ENCODE assay signal across 28 mouse cellular contexts in the genomic region with DNA sequence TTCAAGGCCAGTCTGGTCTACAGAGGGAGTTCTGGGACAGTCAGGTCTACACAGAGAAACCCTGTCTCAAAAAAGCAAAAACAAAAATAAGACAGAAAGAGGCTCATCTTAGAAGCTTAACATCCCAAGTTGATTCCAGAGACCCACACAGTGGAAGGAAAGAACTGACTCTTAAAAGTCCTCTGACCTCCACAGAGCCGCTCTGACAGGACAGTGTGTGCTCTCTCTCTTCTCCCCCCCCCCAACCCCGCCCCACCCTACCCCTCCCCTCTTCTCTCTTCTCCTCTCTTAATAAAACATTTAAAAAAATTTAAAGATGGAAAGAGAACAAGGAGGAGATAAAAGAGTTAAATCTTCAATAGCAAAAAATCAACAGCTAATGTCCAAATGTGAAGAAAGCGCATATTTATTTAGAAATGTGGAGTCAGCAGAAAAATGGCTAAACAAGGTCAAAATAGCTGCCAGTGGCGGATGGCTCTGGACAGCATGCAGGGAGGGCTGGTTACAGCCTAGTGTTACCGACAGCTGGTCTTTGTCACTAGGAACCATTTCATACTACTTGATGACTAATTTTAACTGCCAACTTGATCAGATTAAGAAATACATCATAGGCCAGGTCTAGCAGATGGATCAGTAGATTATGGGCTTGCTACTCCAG. TPM values are rescaled to one million over a fixed set of nuclear protein-coding genes. Genes with fewer than 3 reads are reported as not detected.
DNase-seq lines count a peak whose midpoint lies in the region; ATAC-seq and TF ChIP-seq lines count a peak whose summit lies in the region.
"Had no signal": no experiment of that assay in that cellular context is flagged by ENCODE, and none has a peak within 500 bp of the region (broad histone marks: within the 10 kb centered on the region; RNA-seq: fewer than 3 reads in every experiment).

No protein-coding gene starts in this region.

- DNase-seq in adrenal gland, postnatal 14 days = peak; percentile 15
- DNase-seq in adrenal gland, adult 8-10 months = no peak
- DNase-seq in 416B (ENCODE audit: low read depth) (peak; percentile 39), MN1 (ENCODE audit: low spot score) (peak; percentile 41)
- peak; percentile 11 for DNase-seq in lung, postnatal 14 days
- DNase-seq in left cerebral cortex, postnatal 36 days (ENCODE audit: low spot score in 2 of 2) = no peak
- DNase-seq in forebrain, postnatal 0 days = no peak
- DNase-seq: cerebellum, adult 2 months; cerebellum, postnatal 25 days; gastrocnemius, adult 2 months; heart, postnatal 10 days; kidney, adult 11 months; kidney, postnatal 36 days; right cerebral cortex, postnatal 4 days; thymus, postnatal 4 days had no signal

- H3K27ac ChIP-seq in forebrain, postnatal 0 days (ENCODE audit: low read depth, low read length) = no peak overlapping the region
- H3K27ac ChIP-seq: embryonic facial prominence, embryonic 10.5 days; embryonic facial prominence, embryonic 15.5 days; forebrain, embryonic 13.5 days; gastrocnemius, adult 2 months; heart, embryonic 13.5 days; hindbrain, embryonic 15.5 days; layer of hippocampus, adult 2 months; left cerebral cortex, adult 2 months; limb, embryonic 13.5 days; stomach, postnatal 0 days had no signal

- intact Hi-C loops in left cerebral cortex, postnatal 36 days (cut with DNase I) = no loop called here

- H3K9me3 ChIP-seq in forebrain, postnatal 0 days (ENCODE audit: low read length) = no peaks in the 10 kb centered on the region
- H3K9me3 ChIP-seq: embryonic facial prominence, embryonic 10.5 days; embryonic facial prominence, embryonic 15.5 days; forebrain, embryonic 13.5 days; heart, embryonic 13.5 days; hindbrain, embryonic 15.5 days; limb, embryonic 13.5 days had no signal

- no peak for TF ChIP-seq CTCF in forebrain, postnatal 0 days (IDR thresholded peaks at IDR 0.05; ENCODE audit: low read depth)

- H3K9ac ChIP-seq in forebrain, postnatal 0 days = no peak overlapping the region
- H3K9ac ChIP-seq: embryonic facial prominence, embryonic 15.5 days; forebrain, embryonic 13.5 days; heart, embryonic 13.5 days; hindbrain, embryonic 15.5 days; limb, embryonic 13.5 days had no signal

- H3K4me1 ChIP-seq in forebrain, postnatal 0 days (ENCODE audit: insufficient read depth) = no peaks in the 10 kb centered on the region
- H3K4me1 ChIP-seq: embryonic facial prominence, embryonic 10.5 days; embryonic facial prominence, embryonic 15.5 days; forebrain, embryonic 13.5 days; heart, embryonic 13.5 days; hindbrain, embryonic 15.5 days; limb, embryonic 13.5 days had no signal

- no peaks in the 10 kb centered on the region for H3K27me3 ChIP-seq in forebrain, postnatal 0 days (ENCODE audit: insufficient read depth, low read length)
- H3K27me3 ChIP-seq: embryonic facial prominence, embryonic 15.5 days; forebrain, embryonic 13.5 days; heart, embryonic 13.5 days; hindbrain, embryonic 15.5 days; limb, embryonic 13.5 days had no signal

- no peaks in the 10 kb centered on the region for H3K36me3 ChIP-seq in forebrain, postnatal 0 days (ENCODE audit: insufficient read depth)
- H3K36me3 ChIP-seq: embryonic facial prominence, embryonic 10.5 days; embryonic facial prominence, embryonic 15.5 days; heart, embryonic 13.5 days; hindbrain, embryonic 15.5 days; limb, embryonic 13.5 days had no signal

- H3K4me2 ChIP-seq in forebrain, postnatal 0 days (ENCODE audit: low read depth) = no peak overlapping the region
- H3K4me2 ChIP-seq: embryonic facial prominence, embryonic 15.5 days; forebrain, embryonic 13.5 days; heart, embryonic 13.5 days; hindbrain, embryonic 15.5 days; limb, embryonic 13.5 days; liver, embryonic 11.5 days; midbrain, embryonic 11.5 days had no signal

- H3K4me3 ChIP-seq in forebrain, postnatal 0 days (ENCODE audit: low read depth, low read length) = no peak overlapping the region
- H3K4me3 ChIP-seq: embryonic facial prominence, embryonic 10.5 days; embryonic facial prominence, embryonic 15.5 days; forebrain, embryonic 13.5 days; gastrocnemius, adult 2 months; heart, embryonic 13.5 days; hindbrain, embryonic 15.5 days; layer of hippocampus, adult 2 months; left cerebral cortex, adult 2 months; limb, embryonic 13.5 days had no signal

- ATAC-seq in forebrain, postnatal 0 days = no peak
- ATAC-seq: forebrain, embryonic 13.5 days; inflammation-experienced regulatory T-cells, adult 6 months; midbrain, embryonic 16.5 days had no signal

- 82% methylated on average over 5 of the region's 5 CpGs for WGBS in forebrain, postnatal 0 days

RNA-seq across cellular contexts. Expression of a gene that starts 8.5 kb away (rescaled TPM):
- total RNA-seq in adrenal gland, postnatal 14 days (2021) = 17.0 and 19.5 TPM in 2 replicates
- 10 to 100 TPM; 13.5 to 18.7 (median 16.4) TPM for total RNA-seq in adrenal gland, adult 8-10 months (2022)
- total RNA-seq in left cerebral cortex, postnatal 36 days (2021) = 10 to 100 TPM; 29.8 to 41.9 TPM
- total RNA-seq in forebrain, postnatal 0 days (2014; rRNA removed) = 7.0 and 9.8 TPM in 2 replicates
- polyA plus RNA-seq in forebrain, postnatal 0 days (2015; fragmentation: Nextera tagmentation; extraction: Ambion mirVana) = 0.83 and 1.5 TPM in 2 replicates

Comparison
In these comparisons a context has a peak if more than half of its experiments do, and no peak if none do; other contexts are left out.
1. DNase-seq: peak in adrenal gland, postnatal 14 days (single experiment), 416B (single experiment), MN1 (single experiment) and lung, postnatal 14 days (single experiment); none in adrenal gland, adult 8-10 months (single experiment), left cerebral cortex, postnatal 36 days (0 of 2) and forebrain, postnatal 0 days (single experiment).